Mouse (Mus musculus) C2C12 (cell line): ENCODE results near the gene G0s2.

Source experiments
- CTCF ChIP-seq: IDR thresholded peaks from one replicate; pipeline ENCODE4 v1.5.1; 2011; ENCODE audit not compliant: control insufficient read depth, insufficient read depth, insufficient read length
- MYOD1 ChIP-seq: IDR thresholded peaks from one replicate; pipeline ENCODE4 v1.6.1; 2011; ENCODE audit warnings: low read depth; ENCODE audit not compliant: control insufficient read depth, insufficient read length
- USF1 ChIP-seq: IDR thresholded peaks from one replicate; pipeline ENCODE4 v1.6.1; 2011; ENCODE audit warnings: low read depth, mild to moderate bottlenecking, control low read depth, moderate library complexity

DNA sequence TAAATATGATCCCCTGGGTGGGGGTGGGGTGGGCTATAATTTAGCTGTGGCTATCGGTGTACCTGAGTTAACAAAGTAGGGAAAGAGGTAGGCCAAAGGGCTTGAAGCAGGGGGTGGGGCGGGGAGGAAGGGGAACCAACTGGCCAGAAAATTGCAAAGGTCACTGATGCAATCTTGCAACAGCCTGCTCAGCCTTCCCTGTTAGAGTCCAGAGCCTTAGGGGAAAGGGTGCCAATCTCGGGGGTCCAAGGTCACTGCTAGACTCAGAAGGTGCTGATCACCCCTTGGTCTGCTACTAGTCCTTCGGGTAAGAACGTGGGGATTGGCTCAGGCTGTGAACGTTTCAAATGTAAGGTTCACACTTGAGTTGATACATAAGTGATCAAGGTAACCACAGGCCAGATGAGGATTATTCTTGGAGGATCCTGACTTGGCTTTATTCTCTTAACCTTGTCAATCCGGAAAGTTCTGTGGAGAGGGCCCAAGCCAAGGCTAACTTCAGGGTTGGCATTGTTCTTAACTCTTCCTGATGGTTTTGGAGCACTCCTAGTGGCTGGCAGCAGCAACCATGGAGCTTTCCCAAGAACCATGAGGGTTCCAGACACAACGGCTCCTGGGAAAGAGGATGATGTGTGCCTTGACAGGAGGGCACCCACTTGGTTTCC lies 1.5 kb upstream of the G0s2 start:
- TF ChIP-seq USF1 (no peak), CTCF (no peak), MYOD1 (no peak)
